Mouse (Mus musculus): ENCODE results near the gene Fam135a. TPM values are rescaled to one million over a fixed set of nuclear protein-coding genes. Genes with fewer than 3 reads are reported as not detected.
"Not testable (repeated sequence)": the region's sequence is repeated elsewhere in the genome, so short reads cannot be mapped to it uniquely, and the experiment has no call there.

Gene Fam135a
- total RNA-seq, 2 experiments from 2014 or later = not detected

- not testable (repeated sequence) for ATAC-seq (replicated peaks; ENCODE audit: low FRiP score, poor library complexity, severe bottlenecking)
Observed at GRCm38 (mm10) chr1:23971159-23971558, 129.0 kb downstream of the Fam135a start.

- ATAC-seq (replicated peaks; ENCODE audit: low FRiP score, poor library complexity, severe bottlenecking) = peak; percentile 72
Observed at GRCm38 (mm10) chr1:23968027-23968725, 132.0 kb downstream of the Fam135a start.

GRCm38 (mm10) chr1:23966226-23966625 lies 133.9 kb downstream of the Fam135a start:
- peak; percentile 90 for ATAC-seq (replicated peaks; ENCODE audit: low FRiP score, poor library complexity, severe bottlenecking)

Other genes with a start within 250 kb of the Fam135a start
- 320 and 322 TPM in 2 replicates for gene Smap1, start 178.0 kb downstream of the Fam135a start, total RNA-seq (2015; ENCODE audit: low replicate concordance)
- gene Smap1, start 178.0 kb downstream of the Fam135a start, total RNA-seq (2017; ENCODE audit: low replicate concordance) = 212 and 220 TPM in 2 replicates
- 21.3 and 28.9 TPM in 2 replicates for gene Sdhaf4, start 94.7 kb downstream of the Fam135a start, total RNA-seq (2015; ENCODE audit: low replicate concordance)
- 15.2 and 18.2 TPM in 2 replicates for gene Sdhaf4, start 94.7 kb downstream of the Fam135a start, total RNA-seq (2017; ENCODE audit: low replicate concordance)
- gene Col9a1, start 77.3 kb upstream of the Fam135a start, total RNA-seq (2015; ENCODE audit: low replicate concordance) = not detected in 2 replicates
- not detected in 2 replicates for gene Col9a1, start 77.3 kb upstream of the Fam135a start, total RNA-seq (2017; ENCODE audit: low replicate concordance)